Mouse (Mus musculus) hindbrain, embryonic 10.5 days (tissue): ENCODE results near the gene Mfsd4a. TPM values are rescaled to one million over a fixed set of nuclear protein-coding genes. Genes with fewer than 3 reads are reported as not detected.

Source experiments
- DNase-seq: peaks from one replicate; pipeline ENCODE4 v3.0.0-alpha.2; 2017; ENCODE audit warnings: low spot score
- H3K27ac ChIP-seq: fragments of 300-500 bp; sonication (generic); 2 replicates; pipeline ENCODE4 v1.5.1; 2016; ENCODE audit warnings: mild to moderate bottlenecking, moderate library complexity
- H3K27me3 ChIP-seq: fragments of 300-500 bp; sonication (generic); 2 replicates; pipeline ENCODE4 v1.6.1; 2016; ENCODE audit warnings: mild to moderate bottlenecking; ENCODE audit not compliant: poor library complexity, insufficient read depth, severe bottlenecking
- H3K36me3 ChIP-seq: fragments of 300-500 bp; sonication (generic); 2 replicates; pipeline ENCODE4 v1.6.1; 2016; ENCODE audit warnings: mild to moderate bottlenecking, moderate library complexity
- H3K4me1 ChIP-seq: fragments of 300-500 bp; sonication (generic); replicated peaks from 2 replicates; pipeline ENCODE4 v1.6.1; 2016; ENCODE audit warnings: mild to moderate bottlenecking
- H3K4me3 ChIP-seq: fragments of 300-500 bp; sonication (generic); 2 replicates; pipeline ENCODE4 v1.5.1; 2016; ENCODE audit warnings: mild to moderate bottlenecking, moderate library complexity
- H3K9me3 ChIP-seq: fragments of 300-500 bp; sonication (generic); 2 replicates; pipeline ENCODE4 v1.6.1; 2016; ENCODE audit warnings: mild to moderate bottlenecking, moderate library complexity
- WGBS: fragments of 180-500 bp; shearing (Covaris S2); methylation state at CpG from one replicate; pipeline ENCODE4 v1.1.7; 2016; 5-methylcytosine and 5-hydroxymethylcytosine counted together
- polyA plus RNA-seq: library from polyadenylated mRNA; unstranded; fragments of >200 nt; fragmentation: Nextera tagmentation; extraction: Ambion mirVana; gene quantifications from 2 replicates; pipeline ENCODE4 v1.2.1, GENCODE M21; 2016

Mfsd4a gene
- polyA plus RNA-seq, 1 experiment from 2014 or later, result 12.2 TPM

DNA sequence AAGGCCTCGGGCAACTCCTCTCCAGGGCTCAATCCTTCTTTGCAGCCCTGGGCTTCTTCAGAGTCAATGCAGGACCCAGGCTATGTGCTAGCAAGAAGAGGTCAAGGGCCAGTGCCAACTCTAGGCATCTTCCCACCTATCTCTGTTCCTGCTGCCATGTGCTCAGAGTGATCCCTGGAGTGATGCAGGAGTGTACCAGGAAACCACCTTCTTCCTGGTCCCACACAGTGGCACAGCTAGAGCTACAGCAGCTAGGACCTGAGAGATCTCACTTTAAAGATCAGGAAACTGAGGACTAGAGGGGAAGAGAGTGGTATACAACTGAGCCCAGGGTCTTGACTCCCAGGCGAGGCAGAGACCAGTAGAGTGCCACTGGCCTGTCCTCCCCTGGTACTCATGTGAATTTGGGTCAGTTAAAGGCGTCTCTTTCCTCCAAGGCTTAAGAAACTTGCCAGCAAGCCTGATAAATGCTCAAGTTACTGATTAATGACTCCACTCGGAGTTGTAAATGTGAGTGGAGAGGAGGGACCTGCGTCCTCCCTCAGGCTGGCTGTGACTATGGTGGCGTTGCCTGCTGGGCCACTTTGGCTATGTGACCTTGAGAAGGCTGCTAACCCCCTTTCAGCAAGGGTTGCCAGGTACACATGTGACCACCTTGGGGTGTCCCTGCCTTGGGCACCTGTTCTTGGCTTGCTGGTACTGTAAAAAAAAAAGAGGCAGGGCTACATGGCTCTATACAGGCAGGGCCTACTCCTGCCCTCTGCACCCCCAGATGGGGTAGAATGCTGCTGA, 5.9 kb downstream of the Mfsd4a start:
- Histone ChIP-seq H3K4me1 (peaks cover under 1% of the 10 kb centered on the region), H3K36me3 (no peaks in the 10 kb centered on the region), H3K4me3 (no peak overlapping the region), H3K27ac (no peak overlapping the region), H3K9me3 (no peaks in the 10 kb centered on the region), H3K27me3 (peaks cover 37% of the 10 kb centered on the region)
- 75% methylated on average over 6 of the region's 6 CpGs for WGBS
- DNase-seq, result no peak

DNA sequence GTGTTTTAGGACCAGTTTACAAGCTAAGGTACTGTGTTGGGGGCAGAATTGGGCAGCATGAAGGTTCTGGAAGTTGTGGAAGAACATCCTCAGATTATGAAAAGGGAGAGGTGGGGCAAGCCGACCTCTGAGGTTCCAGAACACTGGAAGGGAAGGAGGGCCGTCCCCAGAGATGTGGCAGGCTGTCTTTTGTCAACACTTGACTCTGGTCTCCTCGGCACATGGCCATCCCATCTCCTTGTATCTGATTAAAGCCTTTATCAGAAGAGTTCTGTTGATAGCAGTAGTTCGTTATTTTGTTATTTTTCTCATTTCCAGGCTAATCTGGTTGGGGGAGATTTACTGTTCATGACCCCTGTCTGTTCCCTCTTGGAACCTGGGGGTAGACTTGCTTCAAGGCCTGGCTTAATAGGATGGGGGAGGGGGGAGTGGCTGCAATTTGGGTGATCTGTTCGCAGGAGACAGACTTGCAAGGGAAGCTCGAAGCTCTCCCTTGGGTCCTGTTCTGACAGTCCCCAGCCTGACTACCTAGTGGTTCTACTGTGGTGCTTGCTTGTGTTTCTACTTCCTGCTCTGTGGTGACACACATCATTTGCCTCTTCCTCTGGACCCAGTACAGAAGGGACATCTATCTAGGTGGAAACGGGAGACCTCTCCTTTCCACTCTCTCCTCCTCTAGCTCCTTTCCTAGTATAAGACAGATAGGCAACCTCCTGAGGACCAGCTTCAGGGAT, 7.7 kb downstream of the Mfsd4a start:
- 73% methylated on average over 7 of the region's 7 CpGs for WGBS
- Histone ChIP-seq H3K27ac (no peak overlapping the region), H3K36me3 (no peaks in the 10 kb centered on the region), H3K4me3 (no peak overlapping the region), H3K4me1 (no peaks in the 10 kb centered on the region), H3K9me3 (no peaks in the 10 kb centered on the region), H3K27me3 (peaks cover 19% of the 10 kb centered on the region)
- no peak for DNase-seq

DNA sequence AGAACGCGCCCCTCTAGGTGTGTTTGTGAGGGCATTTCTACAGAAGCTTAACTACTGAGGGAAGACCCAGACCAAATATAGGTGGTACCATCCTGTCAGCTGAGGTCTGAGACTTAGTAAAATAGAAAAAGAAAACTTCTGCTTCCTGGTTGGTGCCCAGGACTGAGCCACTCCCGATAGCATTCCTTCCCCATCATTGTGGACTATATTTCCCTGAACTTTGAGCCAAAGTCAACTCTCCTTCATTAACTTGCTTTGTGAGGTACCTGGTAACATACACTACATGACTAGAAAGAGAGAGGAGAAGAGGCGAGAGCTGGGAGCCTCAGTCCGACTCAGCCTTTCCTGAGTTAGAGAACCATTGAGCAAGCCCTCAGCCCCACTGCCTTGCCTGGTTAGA, 9.3 kb downstream of the Mfsd4a start:
- Histone ChIP-seq H3K27ac (no peak overlapping the region), H3K36me3 (no peaks in the 10 kb centered on the region), H3K4me3 (no peak overlapping the region), H3K27me3 (peaks cover 9% of the 10 kb centered on the region; the same call in 1 of the 2 replicates), H3K9me3 (no peaks in the 10 kb centered on the region), H3K4me1 (no peaks in the 10 kb centered on the region)
- WGBS, result 94% methylated on average over 5 of the region's 5 CpGs
- no peak for DNase-seq

DNA sequence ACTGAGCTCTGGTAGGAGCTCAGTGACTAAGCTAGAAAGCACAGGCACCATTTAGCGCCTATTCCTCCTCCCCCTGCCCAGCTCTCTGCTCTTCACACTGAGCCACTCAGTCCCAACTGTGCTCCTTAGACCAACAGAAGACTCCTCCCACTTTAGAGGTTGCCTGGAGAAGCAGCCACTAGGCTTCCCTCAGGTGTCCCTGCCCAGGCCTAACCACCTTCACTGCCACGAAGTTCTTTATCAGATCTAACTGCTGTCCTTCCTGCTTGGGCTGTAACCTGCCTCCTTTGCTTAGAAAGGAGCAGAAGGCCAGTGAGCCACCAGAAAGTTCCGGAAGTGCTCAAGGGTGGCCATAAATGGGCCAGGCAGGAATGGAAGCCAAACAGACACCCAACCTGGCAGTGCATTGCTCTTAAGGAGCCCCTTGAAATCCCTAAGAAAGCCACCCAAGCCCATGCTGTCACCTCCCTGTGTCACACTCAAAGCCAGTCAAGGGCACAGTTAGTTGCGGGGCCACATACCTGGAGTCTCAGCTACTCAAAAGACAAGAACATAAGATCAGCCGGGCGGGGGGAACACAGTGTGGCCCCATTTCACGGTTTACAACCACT, 12.7 kb downstream of the Mfsd4a start:
- H3K36me3 ChIP-seq, result no peaks in the 10 kb centered on the region
- H3K27me3 ChIP-seq, result no peaks in the 10 kb centered on the region
- WGBS, result 81% methylated on average over 7 of the region's 7 CpGs
- no peak overlapping the region for H3K27ac ChIP-seq
- no peaks in the 10 kb centered on the region for H3K9me3 ChIP-seq
- H3K4me3 ChIP-seq, result no peak overlapping the region
- DNase-seq, result no peak
- H3K4me1 ChIP-seq, result 0 out of 2 replicates have a peak, but pooled peaks cover 2% of the 10 kb centered on the region

DNA sequence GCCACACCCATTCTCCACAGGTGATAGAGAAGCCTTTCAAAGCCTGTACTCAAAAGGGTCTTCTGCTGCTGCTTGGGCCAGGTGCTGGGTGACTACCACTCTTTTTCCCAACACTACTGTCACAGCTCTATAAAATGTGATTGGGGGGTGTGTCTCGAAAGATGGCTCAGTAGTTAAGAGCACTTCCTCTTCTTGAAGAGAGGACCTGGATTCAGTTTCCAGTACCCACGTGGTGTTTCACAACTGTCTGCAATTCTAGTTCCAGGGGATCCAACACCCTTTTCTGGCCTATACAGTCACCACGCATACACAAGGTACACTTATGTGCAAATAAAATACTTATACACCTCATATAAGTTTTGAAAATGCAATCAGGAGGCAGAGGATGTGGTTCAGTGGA, 13.5 kb downstream of the Mfsd4a start:
- 0 out of 2 replicates have a peak, but pooled peaks cover 6% of the 10 kb centered on the region for H3K4me1 ChIP-seq
- H3K27me3 ChIP-seq, result no peaks in the 10 kb centered on the region
- DNase-seq, result no peak
- H3K27ac ChIP-seq, result no peak overlapping the region
- H3K9me3 ChIP-seq, result no peaks in the 10 kb centered on the region
- no peak overlapping the region for H3K4me3 ChIP-seq
- no peaks in the 10 kb centered on the region for H3K36me3 ChIP-seq
- 85% methylated on average over 3 of the region's 3 CpGs for WGBS

DNA sequence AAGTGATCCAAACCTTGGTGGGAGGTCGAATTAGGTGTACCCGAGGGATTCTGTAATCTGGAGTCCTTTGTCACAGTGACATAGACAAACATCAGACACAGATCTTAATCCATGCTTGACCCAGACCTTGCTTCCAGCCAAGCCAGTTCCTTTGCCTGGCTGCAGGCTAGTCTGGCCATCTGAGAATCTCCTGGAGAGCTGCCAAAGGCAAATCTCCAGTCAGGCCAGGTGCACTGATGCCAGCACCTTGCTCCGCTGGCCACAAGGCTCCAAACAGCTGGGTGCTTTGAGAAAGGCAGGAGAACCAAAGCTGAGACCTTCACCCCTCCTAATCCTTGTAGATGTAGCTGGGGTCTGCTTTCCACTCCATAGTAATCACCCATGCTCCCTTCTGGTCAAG, 16.1 kb downstream of the Mfsd4a start:
- H3K9me3 ChIP-seq, result no peaks in the 10 kb centered on the region
- H3K36me3 ChIP-seq, result no peaks in the 10 kb centered on the region
- no peak overlapping the region for H3K4me3 ChIP-seq
- 90% methylated on average over 3 of the region's 3 CpGs for WGBS
- H3K27me3 ChIP-seq, result no peaks in the 10 kb centered on the region
- no peak overlapping the region for H3K27ac ChIP-seq
- H3K4me1 ChIP-seq, result 0 out of 2 replicates have a peak, but pooled peaks cover 6% of the 10 kb centered on the region
- no peak for DNase-seq

DNA sequence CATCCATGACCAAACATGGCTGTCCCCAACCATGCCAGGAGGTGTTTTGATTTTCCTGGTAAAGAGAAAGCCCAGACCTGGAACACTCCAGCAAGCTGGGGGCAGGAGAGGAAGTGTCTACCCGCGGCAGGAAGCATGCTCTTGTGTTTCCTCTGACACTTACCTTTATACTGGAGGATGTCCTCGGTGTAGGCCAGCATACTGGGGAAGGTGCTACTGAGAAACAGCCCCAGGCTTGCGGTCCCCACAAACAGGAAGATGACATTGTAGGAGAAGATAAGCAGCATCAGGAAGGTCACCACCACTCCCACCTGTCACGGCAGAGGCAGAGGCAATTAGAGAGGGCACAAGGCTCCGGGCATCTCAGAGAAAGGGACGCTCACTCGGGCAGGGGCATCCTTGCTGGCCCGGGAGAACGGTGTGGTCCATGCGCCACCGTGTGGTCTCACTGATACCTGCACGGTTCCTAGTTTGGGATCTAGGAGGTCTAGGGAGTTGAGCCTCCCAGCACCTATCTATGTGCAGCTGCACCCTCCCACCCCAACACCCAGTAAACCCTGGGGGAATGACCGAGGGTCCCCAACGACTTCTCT, 21.6 kb downstream of the Mfsd4a start:
- no peak overlapping the region for H3K27ac ChIP-seq
- H3K27me3 ChIP-seq, result no peaks in the 10 kb centered on the region
- H3K4me3 ChIP-seq, result no peak overlapping the region
- no peaks in the 10 kb centered on the region for H3K9me3 ChIP-seq
- WGBS, result 31% methylated on average over 15 of the region's 15 CpGs
- 0 out of 2 replicates have a peak, but pooled peaks cover 9% of the 10 kb centered on the region for H3K4me1 ChIP-seq
- H3K36me3 ChIP-seq, result no peaks in the 10 kb centered on the region
- DNase-seq, result peak; percentile 65

DNA sequence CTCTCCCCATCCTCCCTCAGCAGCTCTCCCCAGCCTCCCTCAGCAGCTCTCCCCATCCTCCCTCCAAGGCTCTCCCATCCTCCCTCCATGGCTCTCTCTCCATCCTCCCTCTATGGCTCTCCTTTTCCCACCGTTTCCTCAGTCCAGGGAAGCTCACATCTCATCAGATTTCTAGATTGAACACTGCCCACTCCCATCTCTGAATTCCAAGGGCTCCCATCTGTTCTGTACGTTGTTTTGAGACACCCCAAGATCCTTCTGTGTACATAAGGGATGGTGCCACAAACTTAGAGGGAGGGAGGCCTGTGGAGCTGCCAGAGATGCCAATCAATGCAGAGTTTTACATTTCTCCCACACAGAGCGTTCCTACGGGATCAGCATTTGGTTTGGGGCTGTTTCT, 24.1 kb downstream of the Mfsd4a start:
- Histone ChIP-seq H3K9me3 (no peaks in the 10 kb centered on the region), H3K4me1 (0 out of 2 replicates have a peak, but pooled peaks cover 5% of the 10 kb centered on the region), H3K27ac (no peak overlapping the region), H3K36me3 (peaks cover 1% of the 10 kb centered on the region; the same call in 1 of the 2 replicates), H3K27me3 (no peaks in the 10 kb centered on the region), H3K4me3 (no peak overlapping the region)
- WGBS, result 73% methylated on average over 4 of the region's 4 CpGs
- DNase-seq, result no peak

DNA sequence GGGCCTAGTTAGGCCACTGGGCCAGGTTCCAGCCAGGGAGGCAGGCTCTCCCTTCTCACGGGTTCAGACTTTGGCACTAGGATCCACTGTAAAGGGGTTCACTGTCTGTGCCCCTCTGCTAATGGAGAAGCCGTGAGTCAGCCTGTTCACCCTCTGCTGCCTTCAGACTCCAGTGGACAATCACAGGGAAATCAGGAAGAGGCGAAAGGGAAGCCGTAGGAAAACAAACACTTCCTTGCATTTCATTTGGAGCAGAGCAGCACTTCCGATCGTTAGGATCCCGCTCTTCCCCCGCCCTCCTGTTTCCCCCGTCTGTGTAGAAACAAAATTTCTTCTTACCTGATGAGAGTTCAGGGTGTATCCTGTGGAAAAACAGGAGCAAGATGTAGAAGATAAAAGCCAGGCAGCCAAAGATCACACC, 27.7 kb downstream of the Mfsd4a start:
- no peaks in the 10 kb centered on the region for H3K9me3 ChIP-seq
- H3K27me3 ChIP-seq, result no peaks in the 10 kb centered on the region
- 74% methylated on average over 9 of the region's 9 CpGs for WGBS
- DNase-seq, result no peak
- H3K27ac ChIP-seq, result no peak overlapping the region
- peaks cover 15% of the 10 kb centered on the region for H3K36me3 ChIP-seq
- H3K4me1 ChIP-seq, result no peaks in the 10 kb centered on the region
- H3K4me3 ChIP-seq, result no peak overlapping the region

DNA sequence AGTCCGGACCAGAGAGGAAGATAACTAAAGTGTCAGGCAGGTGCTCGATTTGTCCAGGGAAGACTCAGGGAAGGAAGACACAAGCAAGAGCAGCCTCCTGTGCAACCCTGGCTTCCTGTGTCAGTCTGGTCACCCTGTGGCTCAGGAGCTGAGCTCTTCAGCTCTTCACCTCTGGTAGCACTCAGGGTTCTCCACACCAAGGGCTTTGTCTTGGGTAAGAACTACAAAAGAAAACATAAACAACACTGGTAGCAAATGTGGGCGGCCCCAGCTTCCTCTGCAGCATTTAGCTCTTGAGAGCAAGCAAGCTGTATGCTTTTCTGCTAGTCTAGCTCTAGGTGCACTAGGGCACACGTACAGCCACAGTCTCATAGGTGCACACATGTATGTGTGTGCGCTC, 29.1 kb downstream of the Mfsd4a start:
- H3K27me3 ChIP-seq, result no peaks in the 10 kb centered on the region
- H3K4me3 ChIP-seq, result no peak overlapping the region
- peaks cover 29% of the 10 kb centered on the region for H3K36me3 ChIP-seq
- WGBS, result 80% methylated on average over 5 of the region's 5 CpGs
- DNase-seq, result no peak
- H3K4me1 ChIP-seq, result no peaks in the 10 kb centered on the region
- no peaks in the 10 kb centered on the region for H3K9me3 ChIP-seq
- H3K27ac ChIP-seq, result no peak overlapping the region

DNA sequence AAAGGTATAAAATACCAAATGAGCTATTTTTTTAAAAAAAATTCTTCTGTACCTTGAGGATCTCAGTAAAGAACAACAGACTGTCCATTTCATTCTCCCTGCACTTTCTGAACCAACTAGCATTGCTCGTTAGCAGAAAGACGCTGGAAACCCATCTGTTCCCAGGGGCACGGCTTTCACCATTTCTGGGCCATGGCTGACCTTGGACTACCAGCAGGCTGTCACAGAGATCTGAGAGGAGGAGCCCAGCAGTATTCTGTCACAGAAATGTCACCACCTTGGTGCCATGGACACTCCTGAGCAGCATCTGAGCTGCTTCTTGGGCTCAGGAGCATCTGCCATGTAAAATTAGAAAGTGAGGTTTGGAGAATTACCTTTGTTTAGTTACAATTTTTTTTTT, 30.1 kb downstream of the Mfsd4a start:
- DNase-seq, result no peak
- Histone ChIP-seq H3K27ac (no peak overlapping the region), H3K27me3 (no peaks in the 10 kb centered on the region), H3K4me1 (no peaks in the 10 kb centered on the region), H3K36me3 (peaks cover 39% of the 10 kb centered on the region), H3K9me3 (no peaks in the 10 kb centered on the region), H3K4me3 (no peak overlapping the region)
- 90% methylated on average over 3 of the region's 3 CpGs for WGBS

DNA sequence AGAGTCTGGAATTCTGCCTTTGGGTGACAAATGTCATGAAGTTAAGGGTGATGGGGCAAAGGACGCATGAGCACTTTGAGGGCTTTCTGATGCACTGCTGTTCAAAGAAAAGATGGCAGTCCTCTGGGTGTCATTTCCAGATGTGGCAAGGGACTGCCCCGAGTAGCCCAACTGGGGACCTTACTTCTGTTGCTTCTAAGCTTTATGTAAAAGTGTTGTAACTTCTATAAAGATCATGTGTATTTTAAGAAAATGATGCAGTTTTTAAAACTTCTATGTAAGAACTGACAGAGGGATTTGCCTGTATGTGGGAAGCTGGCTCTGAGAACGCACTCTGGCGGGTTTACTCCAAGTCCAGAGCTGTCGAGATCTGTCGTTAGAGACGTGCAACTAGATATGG, 35.7 kb downstream of the Mfsd4a start:
- 95% methylated on average over 7 of the region's 7 CpGs for WGBS
- Histone ChIP-seq H3K27ac (no peak overlapping the region), H3K36me3 (peaks cover 81% of the 10 kb centered on the region), H3K4me1 (no peaks in the 10 kb centered on the region), H3K4me3 (no peak overlapping the region), H3K27me3 (no peaks in the 10 kb centered on the region), H3K9me3 (no peaks in the 10 kb centered on the region)
- no peak for DNase-seq
